Mouse (Mus musculus): Measurements from ENCODE around the gene Atp2a1. TPM values are rescaled to one million over a fixed set of nuclear protein-coding genes. Genes with fewer than 3 reads are reported as not detected.

The Atp2a1 gene
- total RNA-seq, 2 experiments from 2014 or later, result 0.21 TPM; not detected in 1

Other genes starting within 250 kb of the Atp2a1 start
- 10 to 100 TPM; 94.8 to 95.4 TPM for gene Sbk1, start 190.5 kb downstream of the Atp2a1 start, total RNA-seq (2021)
- gene Lat, start 93.5 kb downstream of the Atp2a1 start, total RNA-seq (2021), result under 1 TPM; 0.30 to 0.33 TPM
- 10 to 100 TPM; 83.2 to 86.3 TPM for gene Spns1, start 85.7 kb downstream of the Atp2a1 start, total RNA-seq (2021)
- gene Nfatc2ip, start 66.4 kb downstream of the Atp2a1 start, total RNA-seq (2021), result 1 to 10 TPM; 5.1 to 7.4 TPM
- gene Cd19, start 48.2 kb downstream of the Atp2a1 start, total RNA-seq (2021), result not detected
- gene Rabep2, start 34.3 kb downstream of the Atp2a1 start, total RNA-seq (2021), result 10 to 100 TPM; 11.4 to 12.6 TPM
- gene Sh2b1, start 12.3 kb upstream of the Atp2a1 start, total RNA-seq (2021), result 10 to 100 TPM; 68.4 to 75.0 TPM
- 10 to 100 TPM; 81.4 to 87.8 TPM for gene Tufm, start 24.3 kb upstream of the Atp2a1 start, total RNA-seq (2021)
- 100 to 1,000 TPM; 116 to 119 TPM for gene Atxn2l, start 40.3 kb upstream of the Atp2a1 start, total RNA-seq (2021)
- 100 to 1,000 TPM; 182 to 186 TPM for gene Eif3c, start 103.3 kb upstream of the Atp2a1 start, total RNA-seq (2021)
- under 1 TPM; 0.26 to 0.32 TPM for gene Apobr, start 121.8 kb upstream of the Atp2a1 start, total RNA-seq (2021)
- 10 to 100 TPM; 20.4 to 21.5 TPM for gene Cln3, start 122.7 kb upstream of the Atp2a1 start, total RNA-seq (2021)
- not detected for gene Il27, start 131.8 kb upstream of the Atp2a1 start, total RNA-seq (2021)
- gene Nupr1, start 167.8 kb upstream of the Atp2a1 start, total RNA-seq (2021), result 10 to 100 TPM; 11.5 to 15.9 TPM
- gene Sgf29, start 186.2 kb upstream of the Atp2a1 start, total RNA-seq (2021), result 10 to 100 TPM; 32.0 to 33.8 TPM
- gene Sult1a1, start 213.3 kb upstream of the Atp2a1 start, total RNA-seq (2021), result 10 to 100 TPM in 1 of 2 experiments, 1 to 10 TPM in 1; 6.7 to 12.7 TPM
- gene Bola2, start 232.3 kb upstream of the Atp2a1 start, total RNA-seq (2021), result 100 to 1,000 TPM; 108 to 113 TPM
- 10 to 100 TPM; 13.6 to 15.9 TPM for gene Slx1b, start 232.7 kb upstream of the Atp2a1 start, total RNA-seq (2021)
- gene Coro1a, start 244.7 kb upstream of the Atp2a1 start, total RNA-seq (2021), result 100 to 1,000 TPM; 173 to 185 TPM

Data from left cerebral cortex, postnatal 14 days (tissue).